Mouse (Mus musculus) midbrain, embryonic 10.5 days (tissue): Measurements from ENCODE around the gene Acot6. TPM values are rescaled to one million over a fixed set of nuclear protein-coding genes. Genes with fewer than 3 reads are reported as not detected.

Experiments used
- DNase-seq: peaks from one replicate; pipeline ENCODE4 v3.0.0-alpha.2; 2017; ENCODE audit warnings: low spot score
- H3K27ac ChIP-seq: fragments of 300-500 bp; sonication (generic); replicated peaks from 2 replicates; pipeline ENCODE4 v1.5.1; 2016; ENCODE audit warnings: mild to moderate bottlenecking
- H3K27me3 ChIP-seq: fragments of 300-500 bp; sonication (generic); 2 replicates; pipeline ENCODE4 v1.6.1; 2016; ENCODE audit warnings: low read depth, mild to moderate bottlenecking; ENCODE audit not compliant: poor library complexity, severe bottlenecking
- H3K36me3 ChIP-seq: fragments of 300-500 bp; sonication (generic); 2 replicates; pipeline ENCODE4 v1.6.1; 2016; ENCODE audit warnings: mild to moderate bottlenecking, moderate library complexity
- H3K4me1 ChIP-seq: fragments of 300-500 bp; sonication (generic); 2 replicates; pipeline ENCODE4 v1.6.1; 2016
- H3K4me3 ChIP-seq: fragments of 300-500 bp; sonication (generic); 2 replicates; pipeline ENCODE4 v1.5.1; 2016; ENCODE audit warnings: mild to moderate bottlenecking, moderate library complexity
- H3K9me3 ChIP-seq: fragments of 300-500 bp; sonication (generic); replicated peaks from 2 replicates; pipeline ENCODE4 v1.6.1; 2016; ENCODE audit warnings: mild to moderate bottlenecking
- WGBS: fragments of 180-500 bp; shearing (Covaris S2); methylation state at CpG from one replicate; pipeline ENCODE4 v1.1.7; 2016; 5-methylcytosine and 5-hydroxymethylcytosine counted together
- polyA plus RNA-seq: library from polyadenylated mRNA; unstranded; fragments of >200 nt; fragmentation: Nextera tagmentation; extraction: Ambion mirVana; gene quantifications from 2 replicates; pipeline ENCODE4 v1.2.1, GENCODE M21; 2016

Acot6 gene
- polyA plus RNA-seq, 1 experiment from 2014 or later: 0.74 TPM

- Histone ChIP-seq H3K27me3 (no peaks in the 10 kb centered on the region), H3K9me3 (no peaks in the 10 kb centered on the region), H3K36me3 (no peaks in the 10 kb centered on the region), H3K27ac (no peak overlapping the region), H3K4me3 (no peak overlapping the region), H3K4me1 (peaks cover 13% of the 10 kb centered on the region)
- 93% methylated on average over 4 of the region's 4 CpGs for WGBS
- DNase-seq: no peak
Observed at GRCm38 (mm10) chr12:84110814-84111213, 10.4 kb downstream of the Acot6 start.

- DNase-seq: no peak
- H3K27me3 ChIP-seq: no peaks in the 10 kb centered on the region
- H3K4me3 ChIP-seq: peak overlapping the region; percentile 78
- no peaks in the 10 kb centered on the region for H3K36me3 ChIP-seq
- 53% methylated on average over 6 of the region's 6 CpGs for WGBS
- no peaks in the 10 kb centered on the region for H3K9me3 ChIP-seq
- peak overlapping the region; percentile 85; the same call in 1 of the 2 replicates for H3K27ac ChIP-seq
- peaks cover 13% of the 10 kb centered on the region for H3K4me1 ChIP-seq
Observed at GRCm38 (mm10) chr12:84113676-84114075, 13.2 kb downstream of the Acot6 start.

GRCm38 (mm10) chr12:84114153-84114994 lies 13.9 kb downstream of the Acot6 start, which contains the start of gene Dnal1:
Gene Dnal1 (plus strand): TSS chr12:84114366.
- Histone ChIP-seq H3K9me3 (no peaks in the 10 kb centered on the region), H3K27ac (peak within 1 kb of the TSS; percentile 85), H3K4me3 (peak within 1 kb of the TSS; percentile 78), H3K4me1 (peaks cover 13% of the 10 kb centered on the region), H3K36me3 (no peaks in the 10 kb centered on the region), H3K27me3 (no peaks in the 10 kb centered on the region)
- DNase-seq: peak; percentile 95
- WGBS: 2% methylated on average over 33 of the region's 35 CpGs

- WGBS: 98% methylated on average over 5 of the region's 5 CpGs
- Histone ChIP-seq H3K27me3 (no peaks in the 10 kb centered on the region), H3K27ac (no peak overlapping the region), H3K4me3 (no peak overlapping the region), H3K9me3 (no peaks in the 10 kb centered on the region), H3K36me3 (no peaks in the 10 kb centered on the region), H3K4me1 (peaks cover 11% of the 10 kb centered on the region)
- DNase-seq: no peak
Observed at GRCm38 (mm10) chr12:84119584-84119983, 19.1 kb downstream of the Acot6 start.

- DNase-seq: no peak
- no peak overlapping the region for H3K4me3 ChIP-seq
- WGBS: 89% methylated on average over 12 of the region's 12 CpGs
- no peaks in the 10 kb centered on the region for H3K9me3 ChIP-seq
- H3K27me3 ChIP-seq: no peaks in the 10 kb centered on the region
- H3K27ac ChIP-seq: no peak overlapping the region
- peaks cover 24% of the 10 kb centered on the region for H3K36me3 ChIP-seq
- no peaks in the 10 kb centered on the region for H3K4me1 ChIP-seq
Observed at GRCm38 (mm10) chr12:84125892-84126291, 25.4 kb downstream of the Acot6 start.

- 86% methylated on average over 2 of the region's 2 CpGs for WGBS
Observed at GRCm38 (mm10) chr12:84126899-84127298, 26.4 kb downstream of the Acot6 start.

GRCm38 (mm10) chr12:84128576-84128975 lies 28.1 kb downstream of the Acot6 start:
- Histone ChIP-seq H3K9me3 (no peaks in the 10 kb centered on the region), H3K4me3 (no peak overlapping the region), H3K36me3 (peaks cover 36% of the 10 kb centered on the region), H3K27me3 (no peaks in the 10 kb centered on the region), H3K4me1 (no peaks in the 10 kb centered on the region), H3K27ac (no peak overlapping the region)
- DNase-seq: no peak
- 90% methylated on average over 6 of the region's 6 CpGs for WGBS

More at GRCm38 (mm10) chr12:84126899-84127298, 26.4 kb downstream of the Acot6 start:
- Histone ChIP-seq H3K9me3 (no peaks in the 10 kb centered on the region), H3K4me1 (no peaks in the 10 kb centered on the region), H3K27me3 (no peaks in the 10 kb centered on the region), H3K36me3 (peaks cover 30% of the 10 kb centered on the region), H3K27ac (no peak overlapping the region), H3K4me3 (no peak overlapping the region)
- no peak for DNase-seq

- Histone ChIP-seq H3K27ac (no peak overlapping the region), H3K9me3 (no peaks in the 10 kb centered on the region), H3K36me3 (peaks cover 36% of the 10 kb centered on the region), H3K27me3 (no peaks in the 10 kb centered on the region), H3K4me1 (no peaks in the 10 kb centered on the region), H3K4me3 (no peak overlapping the region)
- 93% methylated on average over 8 of the region's 8 CpGs for WGBS
- no peak for DNase-seq
Observed at GRCm38 (mm10) chr12:84129931-84130330, 29.5 kb downstream of the Acot6 start.

- no peaks in the 10 kb centered on the region for H3K9me3 ChIP-seq
- 61% methylated on average over 3 of the region's 3 CpGs for WGBS
- no peaks in the 10 kb centered on the region for H3K4me1 ChIP-seq
- no peak for DNase-seq
- no peak overlapping the region for H3K4me3 ChIP-seq
- no peaks in the 10 kb centered on the region for H3K27me3 ChIP-seq
- peaks cover 55% of the 10 kb centered on the region for H3K36me3 ChIP-seq
- no peak overlapping the region for H3K27ac ChIP-seq
Observed at GRCm38 (mm10) chr12:84132265-84132664, 31.8 kb downstream of the Acot6 start.

- Histone ChIP-seq H3K4me3 (no peak overlapping the region), H3K27ac (no peak overlapping the region), H3K36me3 (peaks cover 41% of the 10 kb centered on the region), H3K9me3 (no peaks in the 10 kb centered on the region), H3K27me3 (no peaks in the 10 kb centered on the region), H3K4me1 (peaks cover 4% of the 10 kb centered on the region)
- WGBS: 91% methylated on average over 7 of the region's 7 CpGs
- DNase-seq: no peak
Observed at GRCm38 (mm10) chr12:84137131-84137530, 36.7 kb downstream of the Acot6 start.

- no peak overlapping the region for H3K4me3 ChIP-seq
- peaks cover 42% of the 10 kb centered on the region for H3K36me3 ChIP-seq
- DNase-seq: no peak
- no peak overlapping the region for H3K27ac ChIP-seq
- H3K4me1 ChIP-seq: peaks cover 9% of the 10 kb centered on the region
- WGBS: 70% methylated on average over 4 of the region's 4 CpGs
- no peaks in the 10 kb centered on the region for H3K27me3 ChIP-seq
- no peaks in the 10 kb centered on the region for H3K9me3 ChIP-seq
Observed at GRCm38 (mm10) chr12:84140135-84140534, 39.7 kb downstream of the Acot6 start.

GRCm38 (mm10) chr12:84141271-84141670 lies 40.8 kb downstream of the Acot6 start:
- 91% methylated on average over 4 of the region's 4 CpGs for WGBS
- no peaks in the 10 kb centered on the region for H3K27me3 ChIP-seq

GRCm38 (mm10) chr12:84142281-84143050 lies 42.0 kb downstream of the Acot6 start:
- Histone ChIP-seq H3K4me3 (no peak overlapping the region), H3K36me3 (peaks cover 24% of the 10 kb centered on the region), H3K4me1 (peaks cover 19% of the 10 kb centered on the region), H3K27ac (peak overlapping the region; percentile 55; the same call in 1 of the 2 replicates), H3K9me3 (no peaks in the 10 kb centered on the region), H3K27me3 (no peaks in the 10 kb centered on the region)
- 67% methylated on average over 14 of the region's 14 CpGs for WGBS
- no peak for DNase-seq

More at GRCm38 (mm10) chr12:84141271-84141670, 40.8 kb downstream of the Acot6 start:
- Histone ChIP-seq H3K4me3 (no peak overlapping the region), H3K9me3 (no peaks in the 10 kb centered on the region), H3K36me3 (peaks cover 33% of the 10 kb centered on the region), H3K27ac (no peak overlapping the region), H3K4me1 (peaks cover 9% of the 10 kb centered on the region)
- DNase-seq: no peak
